Mouse (Mus musculus): Measurements from ENCODE around the gene Megf9.

- TF ChIP-seq CTCF (conservative IDR thresholded peaks at IDR 0.05; ENCODE audit: insufficient read depth, insufficient read length, low read depth, low read length) = no peak
- TF ChIP-seq POLR2A (IDR thresholded peaks at IDR 0.05; ENCODE audit: low read depth, low read length) = no peak
Measured at GRCm38 (mm10) chr4:70533056-70533805, 1.6 kb downstream of the Megf9 start.

Measured in kidney, adult 2 months (tissue).